Mouse (Mus musculus) heart, embryonic 14.5 days (tissue): ENCODE data around the gene Dab1. TPM values are rescaled to one million over a fixed set of nuclear protein-coding genes. Genes with fewer than 3 reads are reported as not detected.

ENCODE experiments used
- ATAC-seq: fragments of 200-750 bp; cut with Nextera tagmentation; 2 replicates; pipeline ENCODE4 v1.8.0; 2017; ENCODE audit warnings: low read depth, moderate TSS enrichment; ENCODE audit not compliant: insufficient number of reproducible peaks, insufficient read depth, low FRiP score
- H3K27ac ChIP-seq, 2 experiments: fragments of 200-500 bp in 1 of 2; fragments of 300-500 bp in 1 of 2; sonication (generic) in 1 of 2; replicated peaks in 1 of 2; 2 replicates each; pipeline ENCODE4 v1.5.1; 2012 to 2014; ENCODE audit warnings: low read depth in 2 of 2, low read length in 2 of 2, control low read depth in 1 of 2, mild to moderate bottlenecking in 1 of 2, mixed read lengths in 1 of 2; ENCODE audit not compliant: control insufficient read depth in 1 of 2, insufficient read depth in 1 of 2
- H3K27me3 ChIP-seq: fragments of 300-500 bp; sonication (generic); 2 replicates; pipeline ENCODE4 v1.6.1; 2014; ENCODE audit warnings: mild to moderate bottlenecking, low read length, control low read depth; ENCODE audit not compliant: control insufficient read depth, insufficient read depth
- H3K36me3 ChIP-seq: fragments of 300-500 bp; sonication (generic); 2 replicates; pipeline ENCODE4 v1.6.1; 2014; ENCODE audit warnings: mild to moderate bottlenecking, control low read depth, low read length, mixed read lengths; ENCODE audit not compliant: control insufficient read depth, insufficient read depth
- H3K4me1 ChIP-seq, 2 experiments: fragments of 200-500 bp in 1 of 2; fragments of 300-500 bp in 1 of 2; sonication (generic) in 1 of 2; 2 replicates each; pipeline ENCODE4 v1.6.1; 2012 to 2014; ENCODE audit warnings: low read length in 2 of 2, control low read depth in 1 of 2, mixed read lengths in 1 of 2; ENCODE audit not compliant: control insufficient read depth in 2 of 2, insufficient read depth in 2 of 2
- H3K4me2 ChIP-seq: fragments of 300-500 bp; sonication (generic); 2 replicates; pipeline ENCODE4 v1.6.1; 2014; ENCODE audit warnings: mild to moderate bottlenecking, low read length
- H3K4me3 ChIP-seq, 2 experiments: fragments of 200-500 bp in 1 of 2; fragments of 300-500 bp in 1 of 2; sonication (generic) in 1 of 2; 2 replicates each; pipeline ENCODE4 v1.5.1; 2012 to 2014; ENCODE audit warnings: low read length in 2 of 2, mild to moderate bottlenecking in 2 of 2, control low read depth in 1 of 2, low read depth in 1 of 2, moderate library complexity in 1 of 2; ENCODE audit not compliant: control insufficient read depth in 1 of 2, insufficient read depth in 1 of 2
- H3K9ac ChIP-seq: fragments of 300-500 bp; sonication (generic); 2 replicates; pipeline ENCODE4 v1.6.1; 2014; ENCODE audit warnings: mild to moderate bottlenecking, low read length
- H3K9me3 ChIP-seq: fragments of 300-500 bp; sonication (generic); 2 replicates; pipeline ENCODE4 v1.6.1; 2016; ENCODE audit warnings: low read length, control low read depth; ENCODE audit not compliant: control insufficient read depth
- WGBS: fragments of 180-500 bp; shearing (Covaris S2); extraction: QIAGEN DNeasy Blood & Tissue Kit; methylation state at CpG from one replicate; pipeline ENCODE4 v1.1.7; 2014; 5-methylcytosine and 5-hydroxymethylcytosine counted together
- polyA plus RNA-seq: library from polyadenylated mRNA; unstranded; fragments of >200 nt; fragmentation: Nextera tagmentation; extraction: Ambion mirVana; gene quantifications from 2 replicates; pipeline ENCODE4 v1.2.1, GENCODE M21; 2014

The Dab1 gene
- polyA plus RNA-seq, 1 experiment from 2014 or later, result 0.99 TPM

GRCm38 (mm10) chr4:104410922-104411321 lies 791.8 kb downstream of the Dab1 start:
- H3K36me3 ChIP-seq, result no peaks in the 10 kb centered on the region
- H3K9me3 ChIP-seq, result no peaks in the 10 kb centered on the region
- no peak for ATAC-seq
- no peak overlapping the region for H3K4me2 ChIP-seq
- no peak overlapping the region for H3K4me3 ChIP-seq
- no peaks in the 10 kb centered on the region for H3K4me1 ChIP-seq
- H3K27ac ChIP-seq, result no peak overlapping the region
- no peak overlapping the region for H3K9ac ChIP-seq
- H3K27me3 ChIP-seq, result no peaks in the 10 kb centered on the region
- WGBS, result 76% methylated on average over 6 of the region's 6 CpGs

- Histone ChIP-seq H3K27me3 (no peaks in the 10 kb centered on the region), H3K9ac (no peak overlapping the region), H3K27ac (no peak overlapping the region), H3K4me2 (no peak overlapping the region), H3K4me3 (no peak overlapping the region), H3K36me3 (no peaks in the 10 kb centered on the region), H3K9me3 (no peaks in the 10 kb centered on the region), H3K4me1 (no peaks in the 10 kb centered on the region)
- ATAC-seq, result no peak
- WGBS, result 45% methylated on average over 2 of the region's 2 CpGs
Observed at GRCm38 (mm10) chr4:104415482-104415881, 796.3 kb downstream of the Dab1 start.

- no peak for ATAC-seq
- no peaks in the 10 kb centered on the region for H3K36me3 ChIP-seq
- H3K4me3 ChIP-seq, result no peak overlapping the region
- no peaks in the 10 kb centered on the region for H3K9me3 ChIP-seq
- no peaks in the 10 kb centered on the region for H3K27me3 ChIP-seq
- no peak overlapping the region for H3K27ac ChIP-seq
- H3K4me2 ChIP-seq, result no peak overlapping the region
- 79% methylated on average over 2 of the region's 2 CpGs for WGBS
- H3K9ac ChIP-seq, result no peak overlapping the region
- H3K4me1 ChIP-seq, result no peaks in the 10 kb centered on the region
Observed at GRCm38 (mm10) chr4:104418354-104418753, 799.2 kb downstream of the Dab1 start.

GRCm38 (mm10) chr4:104420983-104421680 lies 802.0 kb downstream of the Dab1 start:
- H3K27me3 ChIP-seq, result no peaks in the 10 kb centered on the region
- H3K9ac ChIP-seq, result no peak overlapping the region
- 90% methylated on average over 12 of the region's 12 CpGs for WGBS
- H3K4me3 ChIP-seq, result no peak overlapping the region
- H3K36me3 ChIP-seq, result no peaks in the 10 kb centered on the region
- no peaks in the 10 kb centered on the region for H3K4me1 ChIP-seq
- H3K4me2 ChIP-seq, result no peak overlapping the region
- no peak for ATAC-seq
- H3K27ac ChIP-seq, result no peak overlapping the region
- no peaks in the 10 kb centered on the region for H3K9me3 ChIP-seq

- no peaks in the 10 kb centered on the region for H3K9me3 ChIP-seq
- 60% methylated on average over 7 of the region's 7 CpGs for WGBS
Observed at GRCm38 (mm10) chr4:104429127-104429526, 810.0 kb downstream of the Dab1 start.

GRCm38 (mm10) chr4:104431231-104431855 lies 812.2 kb downstream of the Dab1 start:
- 62% methylated on average over 7 of the region's 7 CpGs for WGBS
- H3K4me1 ChIP-seq, result 0 out of 4 replicates have a peak, but pooled peaks cover 2 to 5% of the 10 kb centered on the region in 2 experiments
- ATAC-seq, result no peak
- H3K36me3 ChIP-seq, result no peaks in the 10 kb centered on the region
- no peaks in the 10 kb centered on the region for H3K9me3 ChIP-seq
- no peak overlapping the region for H3K4me3 ChIP-seq
- no peak overlapping the region for H3K27ac ChIP-seq
- no peak overlapping the region for H3K9ac ChIP-seq
- no peaks in the 10 kb centered on the region for H3K27me3 ChIP-seq
- no peak overlapping the region for H3K4me2 ChIP-seq

More at GRCm38 (mm10) chr4:104429127-104429526, 810.0 kb downstream of the Dab1 start:
- no peak overlapping the region for H3K4me3 ChIP-seq
- H3K27ac ChIP-seq, result no peak overlapping the region
- H3K4me2 ChIP-seq, result no peak overlapping the region
- no peaks in the 10 kb centered on the region for H3K27me3 ChIP-seq
- H3K4me1 ChIP-seq, result 0 out of 4 replicates have a peak, but pooled peaks cover 2 to 5% of the 10 kb centered on the region in 2 experiments
- ATAC-seq, result no peak
- no peak overlapping the region for H3K9ac ChIP-seq
- no peaks in the 10 kb centered on the region for H3K36me3 ChIP-seq

- ATAC-seq, result no peak
- Histone ChIP-seq H3K36me3 (no peaks in the 10 kb centered on the region), H3K27me3 (no peaks in the 10 kb centered on the region)
Observed at GRCm38 (mm10) chr4:104432150-104432549, 813.0 kb downstream of the Dab1 start.

More at GRCm38 (mm10) chr4:104432150-104432549, 813.0 kb downstream of the Dab1 start:
- Histone ChIP-seq H3K9ac (no peak overlapping the region), H3K4me2 (no peak overlapping the region), H3K27ac (no peak overlapping the region), H3K4me3 (no peak overlapping the region), H3K9me3 (no peaks in the 10 kb centered on the region), H3K4me1 (0 out of 4 replicates have a peak, but pooled peaks cover 2 to 5% of the 10 kb centered on the region in 2 experiments)
- WGBS, result 86% methylated on average over 11 of the region's 11 CpGs
